Mouse (Mus musculus) limb, embryonic 15.5 days (tissue): ENCODE data around the gene Slc34a2. TPM values are rescaled to one million over a fixed set of nuclear protein-coding genes. Genes with fewer than 3 reads are reported as not detected.

ENCODE experiments used
- ATAC-seq: fragments of 200-750 bp; cut with Nextera tagmentation; 2 replicates; pipeline ENCODE4 v1.8.0; 2017; ENCODE audit warnings: low read depth, moderate TSS enrichment; ENCODE audit not compliant: insufficient number of reproducible peaks, low FRiP score, low TSS enrichment
- H3K27ac ChIP-seq: fragments of 300-500 bp; sonication (generic); 2 replicates; pipeline ENCODE4 v1.5.1; 2015; ENCODE audit warnings: moderate library complexity, mild to moderate bottlenecking, inconsistent platforms
- H3K27me3 ChIP-seq: fragments of 300-500 bp; sonication (generic); 2 replicates; pipeline ENCODE4 v1.6.1; 2015; ENCODE audit warnings: inconsistent platforms
- H3K36me3 ChIP-seq: fragments of 300-500 bp; sonication (generic); 2 replicates; pipeline ENCODE4 v1.6.1; 2015; ENCODE audit warnings: inconsistent platforms
- H3K4me1 ChIP-seq: fragments of 300-500 bp; sonication (generic); 2 replicates; pipeline ENCODE4 v1.6.1; 2015; ENCODE audit warnings: inconsistent platforms
- H3K4me2 ChIP-seq: fragments of 300-500 bp; sonication (generic); 2 replicates; pipeline ENCODE4 v1.6.1; 2015; ENCODE audit warnings: mild to moderate bottlenecking, inconsistent platforms
- H3K4me3 ChIP-seq: fragments of 300-500 bp; sonication (generic); 2 replicates; pipeline ENCODE4 v1.5.1; 2015; ENCODE audit warnings: mild to moderate bottlenecking, inconsistent platforms
- H3K9ac ChIP-seq: fragments of 300-500 bp; sonication (generic); 2 replicates; pipeline ENCODE4 v1.6.1; 2015; ENCODE audit warnings: inconsistent platforms
- H3K9me3 ChIP-seq: fragments of 300-500 bp; sonication (generic); 2 replicates; pipeline ENCODE4 v1.6.1; 2016; ENCODE audit warnings: inconsistent platforms
- WGBS: fragments of 180-500 bp; shearing (Covaris S2); methylation state at CpG from one replicate; pipeline ENCODE4 v1.1.7; 2015; 5-methylcytosine and 5-hydroxymethylcytosine counted together
- polyA plus RNA-seq: library from polyadenylated mRNA; unstranded; fragments of >200 nt; fragmentation: Nextera tagmentation; extraction: Ambion mirVana; gene quantifications from 2 replicates; pipeline ENCODE4 v1.2.1, GENCODE M21; 2015

Gene Slc34a2
- polyA plus RNA-seq, 1 experiment from 2014 or later: 1.4 TPM

- no peaks in the 10 kb centered on the region for H3K36me3 ChIP-seq
- no peaks in the 10 kb centered on the region for H3K4me1 ChIP-seq
- H3K27ac ChIP-seq: no peak overlapping the region
- no peak overlapping the region for H3K4me3 ChIP-seq
- no peak overlapping the region for H3K4me2 ChIP-seq
- 36% methylated on average over 3 of the region's 3 CpGs for WGBS
- ATAC-seq: no peak
- no peaks in the 10 kb centered on the region for H3K27me3 ChIP-seq
- H3K9me3 ChIP-seq: no peaks in the 10 kb centered on the region
- no peak overlapping the region for H3K9ac ChIP-seq
Measured at GRCm38 (mm10) chr5:53119689-53120088, 81.8 kb downstream of the Slc34a2 start.

Other genes with a start within 250 kb of the Slc34a2 start
- 106 TPM in 2 replicates for gene Anapc4, start 204.1 kb upstream of the Slc34a2 start, polyA plus RNA-seq
- gene Sel1l3, start 175.8 kb downstream of the Slc34a2 start, polyA plus RNA-seq: 1.6 and 3.4 TPM in 2 replicates
- gene Smim20, start 229.0 kb downstream of the Slc34a2 start, polyA plus RNA-seq: 80.7 and 87.5 TPM in 2 replicates